In the genomic region with DNA sequence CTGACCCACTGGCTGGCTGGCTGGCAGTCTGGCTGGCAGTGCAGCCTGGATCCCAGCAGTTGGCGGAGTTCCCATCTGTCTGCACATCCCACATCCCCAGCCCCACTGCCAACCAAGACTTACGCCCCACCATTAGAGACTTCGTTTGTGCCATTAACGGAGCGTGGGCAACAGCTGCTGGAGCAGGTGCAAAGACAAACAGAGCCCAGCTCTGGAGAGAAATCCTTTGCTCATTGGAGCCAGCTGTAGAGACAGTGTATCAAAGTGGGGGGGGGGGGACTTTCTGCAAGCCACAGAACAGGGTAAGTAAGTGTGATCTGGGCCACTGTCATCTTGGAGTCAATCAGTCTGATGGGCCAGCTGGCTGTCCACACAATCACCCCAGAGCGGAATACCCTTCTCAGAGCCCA, we compare ENCODE assay signal across 10 mouse cellular contexts. TPM values are rescaled to one million over a fixed set of nuclear protein-coding genes. Genes with fewer than 3 reads are reported as not detected.
DNase-seq lines count a peak whose midpoint lies in the region; ATAC-seq lines count a peak whose summit lies in the region.
"Had no signal": no experiment of that assay in that cellular context is flagged by ENCODE, and none has a peak within 500 bp of the region (broad histone marks: within the 10 kb centered on the region; RNA-seq: fewer than 3 reads in every experiment).

No protein-coding gene starts in this region.

- peaks cover 32% of the 10 kb centered on the region for H3K4me1 ChIP-seq in forebrain, embryonic 10.5 days
- no peaks in the 10 kb centered on the region for H3K4me1 ChIP-seq in forebrain, embryonic 11.5 days (replicated peaks; ENCODE audit: control insufficient read depth, insufficient read depth, low read length)
- peaks cover 2% of the 10 kb centered on the region; the same call in 1 of the 2 replicates for H3K4me1 ChIP-seq in embryonic facial prominence, embryonic 14.5 days (ENCODE audit: control insufficient read depth, insufficient read depth, low read length)
- H3K4me1 ChIP-seq in neural tube, embryonic 13.5 days (replicated peaks): no peaks in the 10 kb centered on the region; the same call in 1 of the 2 replicates

- H3K4me2 ChIP-seq in forebrain, embryonic 11.5 days (ENCODE audit: low read depth, low read length, severe bottlenecking): no peak overlapping the region
- no peak overlapping the region for H3K4me2 ChIP-seq in embryonic facial prominence, embryonic 14.5 days (ENCODE audit: low read depth, low read length)
- H3K4me2 ChIP-seq in neural tube, embryonic 13.5 days: no peak overlapping the region
- H3K4me2 ChIP-seq: embryonic facial prominence, embryonic 13.5 days had no signal

- no peak for ATAC-seq in forebrain, embryonic 11.5 days (replicated peaks; ENCODE audit: low FRiP score)
- peak; percentile 79 for ATAC-seq in embryonic facial prominence, embryonic 14.5 days (ENCODE audit: low read depth)
- peak; percentile 82 for ATAC-seq in neural tube, embryonic 13.5 days (ENCODE audit: low read depth)

- H3K36me3 ChIP-seq in forebrain, embryonic 10.5 days (replicated peaks): no peaks in the 10 kb centered on the region
- no peaks in the 10 kb centered on the region for H3K36me3 ChIP-seq in forebrain, embryonic 11.5 days (ENCODE audit: control insufficient read depth, insufficient read depth, low read length)
- no peaks in the 10 kb centered on the region for H3K36me3 ChIP-seq in embryonic facial prominence, embryonic 14.5 days (ENCODE audit: control insufficient read depth, insufficient read depth, low read length)
- H3K36me3 ChIP-seq in neural tube, embryonic 13.5 days: no peaks in the 10 kb centered on the region
- H3K36me3 ChIP-seq: embryonic facial prominence, embryonic 13.5 days had no signal

- H3K9ac ChIP-seq in forebrain, embryonic 11.5 days (ENCODE audit: low read length): no peak overlapping the region
- no peak overlapping the region for H3K9ac ChIP-seq in embryonic facial prominence, embryonic 14.5 days (ENCODE audit: low read depth, low read length)
- no peak overlapping the region for H3K9ac ChIP-seq in neural tube, embryonic 13.5 days
- H3K9ac ChIP-seq: embryonic facial prominence, embryonic 13.5 days had no signal

- H3K27ac ChIP-seq in forebrain, embryonic 10.5 days: peak overlapping the region; percentile 3; the same call in 1 of the 2 replicates
- no peak overlapping the region for H3K27ac ChIP-seq in forebrain, embryonic 11.5 days (ENCODE audit: low read depth, low read length)
- H3K27ac ChIP-seq in embryonic facial prominence, embryonic 14.5 days (replicated peaks; ENCODE audit: low read depth, low read length): no peak overlapping the region
- peak overlapping the region; percentile 38; the same call in 1 of the 2 replicates for H3K27ac ChIP-seq in neural tube, embryonic 13.5 days (replicated peaks)
- H3K27ac ChIP-seq: embryonic facial prominence, embryonic 13.5 days had no signal

- DNase-seq in forebrain, embryonic 10.5 days (ENCODE audit: extremely low spot score, low spot score): no peak
- DNase-seq in forebrain, embryonic 11.5 days (ENCODE audit: low spot score): no peak
- peak; percentile 88 for DNase-seq in embryonic facial prominence, embryonic 14.5 days (ENCODE audit: low spot score)
- peak; percentile 60 for DNase-seq in layer of hippocampus, adult 9-11 months
- no peak for DNase-seq in spleen, postnatal 4 days (ENCODE audit: low spot score in 2 of 2)
- no peak for DNase-seq in kidney, adult 9 months
- DNase-seq in thymus, postnatal 10 days (ENCODE audit: low spot score in 2 of 2): no peak
- DNase-seq: thymus, postnatal 25 days had no signal

- WGBS in forebrain, embryonic 10.5 days: 90% methylated on average over 6 of the region's 6 CpGs
- 72% methylated on average over 6 of the region's 6 CpGs for WGBS in forebrain, embryonic 11.5 days
- WGBS in embryonic facial prominence, embryonic 14.5 days: 77% methylated on average over 6 of the region's 6 CpGs
- 42% methylated on average over 6 of the region's 6 CpGs for WGBS in neural tube, embryonic 13.5 days

- H3K9me3 ChIP-seq in forebrain, embryonic 10.5 days: 0 out of 2 replicates have a peak, but pooled peaks cover 3% of the 10 kb centered on the region
- no peaks in the 10 kb centered on the region; the same call in 1 of the 2 replicates for H3K9me3 ChIP-seq in forebrain, embryonic 11.5 days (ENCODE audit: control insufficient read depth, low read length)
- 0 out of 2 replicates have a peak, but pooled peaks cover 4% of the 10 kb centered on the region for H3K9me3 ChIP-seq in embryonic facial prominence, embryonic 14.5 days (ENCODE audit: control insufficient read depth, low read length)
- 0 out of 2 replicates have a peak, but pooled peaks cover 4% of the 10 kb centered on the region for H3K9me3 ChIP-seq in neural tube, embryonic 13.5 days
- H3K9me3 ChIP-seq: embryonic facial prominence, embryonic 13.5 days had no signal

- no peak overlapping the region for H3K4me3 ChIP-seq in forebrain, embryonic 10.5 days
- H3K4me3 ChIP-seq in forebrain, embryonic 11.5 days (ENCODE audit: low read depth, low read length): no peak overlapping the region
- no peak overlapping the region for H3K4me3 ChIP-seq in embryonic facial prominence, embryonic 14.5 days (ENCODE audit: low read depth, low read length)
- H3K4me3 ChIP-seq in neural tube, embryonic 13.5 days: no peak overlapping the region
- H3K4me3 ChIP-seq: embryonic facial prominence, embryonic 13.5 days had no signal

- peaks cover 35% of the 10 kb centered on the region for H3K27me3 ChIP-seq in forebrain, embryonic 10.5 days (ENCODE audit: poor library complexity, severe bottlenecking)
- no peaks in the 10 kb centered on the region for H3K27me3 ChIP-seq in forebrain, embryonic 11.5 days (ENCODE audit: control insufficient read depth, insufficient read depth, low read length)
- H3K27me3 ChIP-seq in embryonic facial prominence, embryonic 14.5 days (replicated peaks; ENCODE audit: control insufficient read depth, insufficient read depth, low read length): no peaks in the 10 kb centered on the region
- H3K27me3 ChIP-seq in neural tube, embryonic 13.5 days: no peaks in the 10 kb centered on the region

RNA-seq across cellular contexts. Expression of a gene that starts 52.3 kb away (rescaled TPM):
- polyA plus RNA-seq in forebrain, embryonic 10.5 days (2016; fragmentation: Nextera tagmentation; extraction: Ambion mirVana): 1,247 and 1,263 TPM in 2 replicates
- polyA plus RNA-seq in forebrain, embryonic 11.5 days (2014; fragmentation: Nextera tagmentation; extraction: Ambion mirVana): 1,000 and 1,067 TPM in 2 replicates
- polyA plus RNA-seq in embryonic facial prominence, embryonic 14.5 days (2014; fragmentation: Nextera tagmentation; extraction: Ambion mirVana): 1,887 and 1,994 TPM in 2 replicates
- 975 and 981 TPM in 2 replicates for polyA plus RNA-seq in neural tube, embryonic 13.5 days (2015; fragmentation: Nextera tagmentation; extraction: Ambion mirVana)

Comparison
In these comparisons a context has a peak if more than half of its experiments do, and no peak if none do; other contexts are left out.
1. H3K27ac ChIP-seq: peak in forebrain, embryonic 10.5 days (single experiment) and neural tube, embryonic 13.5 days (single experiment); none in forebrain, embryonic 11.5 days (single experiment) and embryonic facial prominence, embryonic 14.5 days (single experiment).
2. DNase-seq: peak in embryonic facial prominence, embryonic 14.5 days (single experiment) and layer of hippocampus, adult 9-11 months (single experiment); none in forebrain, embryonic 10.5 days (single experiment), forebrain, embryonic 11.5 days (single experiment), spleen, postnatal 4 days (0 of 2), kidney, adult 9 months (single experiment) and thymus, postnatal 10 days (0 of 2).